Mouse (Mus musculus) heart, embryonic 11.5 days (tissue): ENCODE results near the gene Tfdp1. TPM values are rescaled to one million over a fixed set of nuclear protein-coding genes. Genes with fewer than 3 reads are reported as not detected.

ENCODE experiments used
- ATAC-seq: fragments of 200-750 bp; cut with Nextera tagmentation; replicated peaks from 2 replicates; pipeline ENCODE4 v1.8.0; 2017; ENCODE audit warnings: moderate library complexity; ENCODE audit not compliant: insufficient number of reproducible peaks, low FRiP score, low TSS enrichment
- H3K27ac ChIP-seq: fragments of 300-500 bp; sonication (generic); 2 replicates; pipeline ENCODE4 v1.5.1; 2014; ENCODE audit warnings: mild to moderate bottlenecking, low read depth, low read length
- H3K27me3 ChIP-seq: fragments of 300-500 bp; sonication (generic); 2 replicates; pipeline ENCODE4 v1.6.1; 2014; ENCODE audit warnings: mild to moderate bottlenecking, low read length, mixed read lengths; ENCODE audit not compliant: control insufficient read depth, insufficient read depth
- H3K36me3 ChIP-seq: fragments of 300-500 bp; sonication (generic); 2 replicates; pipeline ENCODE4 v1.6.1; 2014; ENCODE audit warnings: mild to moderate bottlenecking, low read length, moderate library complexity, mixed read lengths; ENCODE audit not compliant: control insufficient read depth, insufficient read depth
- H3K4me1 ChIP-seq: fragments of 300-500 bp; sonication (generic); 2 replicates; pipeline ENCODE4 v1.6.1; 2014; ENCODE audit warnings: low read length; ENCODE audit not compliant: control insufficient read depth, insufficient read depth
- H3K4me2 ChIP-seq: fragments of 300-500 bp; sonication (generic); 2 replicates; pipeline ENCODE4 v1.6.1; 2014; ENCODE audit warnings: mild to moderate bottlenecking, moderate library complexity
- H3K4me3 ChIP-seq: fragments of 300-500 bp; sonication (generic); 2 replicates; pipeline ENCODE4 v1.5.1; 2014; ENCODE audit warnings: low read depth, low read length
- H3K9ac ChIP-seq: fragments of 300-500 bp; sonication (generic); 2 replicates; pipeline ENCODE4 v1.6.1; 2014; ENCODE audit warnings: mild to moderate bottlenecking, low read depth, low read length, moderate library complexity
- H3K9me3 ChIP-seq: fragments of 300-500 bp; sonication (generic); replicated peaks from 2 replicates; pipeline ENCODE4 v1.6.1; 2016; ENCODE audit warnings: low read length; ENCODE audit not compliant: control insufficient read depth
- WGBS: fragments of 180-500 bp; shearing (Covaris S2); extraction: QIAGEN DNeasy Blood & Tissue Kit; methylation state at CpG from one replicate; pipeline ENCODE4 v1.1.7; 2014; ENCODE audit not compliant: insufficient replicate concordance; 5-methylcytosine and 5-hydroxymethylcytosine counted together
- polyA plus RNA-seq: library from polyadenylated mRNA; unstranded; fragments of >200 nt; fragmentation: Nextera tagmentation; extraction: Ambion mirVana; gene quantifications from 2 replicates; pipeline ENCODE4 v1.2.1, GENCODE M21; 2014

Gene Tfdp1
- polyA plus RNA-seq, result 108 and 114 TPM in 2 replicates

DNA sequence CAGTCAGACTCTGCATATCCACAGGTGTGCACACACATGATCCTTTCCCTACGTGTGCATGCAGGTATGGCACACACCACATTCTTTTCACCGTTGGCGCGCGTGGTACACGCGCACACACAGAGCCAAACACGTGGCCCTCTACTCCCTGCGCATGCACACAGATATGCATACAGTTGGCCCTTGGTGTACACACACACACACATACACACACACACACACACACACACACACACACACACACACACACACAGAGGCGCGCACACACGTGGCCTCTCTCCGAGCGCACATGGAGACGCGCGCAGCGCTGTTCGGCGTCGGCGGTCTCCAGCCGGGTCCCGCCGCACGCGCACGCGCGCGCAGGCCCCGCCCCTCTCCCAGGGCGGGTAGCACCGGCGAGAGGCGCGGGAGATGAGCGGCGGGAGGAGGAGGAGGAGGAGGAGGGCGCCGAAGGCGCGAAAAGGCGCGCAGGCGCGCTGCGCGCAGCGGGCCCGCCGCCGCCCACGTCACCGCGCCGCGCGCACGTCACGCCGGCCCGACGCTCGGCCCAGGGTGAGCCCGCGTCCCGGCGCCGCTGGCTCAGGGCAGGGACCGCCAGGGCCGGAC lies at the start of gene Tfdp1:
TSS of gene Tfdp1 (plus strand) at position 497 of the 606 bp plus-strand sequence.
- 2% methylated on average over 62 of the region's 72 CpGs for WGBS
- Histone ChIP-seq H3K27ac (peak within 1 kb of the TSS; percentile 58), H3K9me3 (no peaks in the 10 kb centered on the region), H3K27me3 (no peaks in the 10 kb centered on the region), H3K4me1 (peaks cover 16% of the 10 kb centered on the region), H3K36me3 (peaks cover 9% of the 10 kb centered on the region), H3K4me3 (peak within 1 kb of the TSS; percentile 84), H3K9ac (peak within 1 kb of the TSS; percentile 85), H3K4me2 (peak within 1 kb of the TSS; percentile 83)
- ATAC-seq, result peak; percentile 89

DNA sequence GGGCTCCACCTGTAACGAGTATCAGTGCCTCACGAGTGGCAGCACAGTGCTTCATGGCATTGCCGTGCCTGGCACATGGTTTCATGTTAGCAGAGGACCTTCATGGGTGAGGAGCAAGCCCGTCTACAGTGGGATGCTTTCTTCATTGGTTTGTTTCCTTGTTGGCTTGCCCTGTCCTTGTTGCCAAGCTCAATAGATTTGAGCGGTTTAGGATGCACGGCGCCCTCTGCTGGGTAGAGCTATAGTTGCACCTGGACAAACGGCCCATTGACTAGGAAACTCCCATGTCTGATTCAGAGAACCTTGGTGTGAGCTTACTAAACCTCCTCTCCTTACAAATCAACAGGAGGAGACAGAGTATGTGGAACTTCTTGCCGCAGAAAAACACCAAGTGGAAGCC lies 46.2 kb upstream of the Tfdp1 start:
- Histone ChIP-seq H3K9ac (no peak overlapping the region), H3K36me3 (peaks cover 23% of the 10 kb centered on the region), H3K9me3 (no peaks in the 10 kb centered on the region), H3K4me3 (no peak overlapping the region), H3K27ac (no peak overlapping the region), H3K4me2 (no peak overlapping the region), H3K27me3 (no peaks in the 10 kb centered on the region), H3K4me1 (0 out of 2 replicates have a peak, but pooled peaks cover 4% of the 10 kb centered on the region)
- ATAC-seq, result no peak
- 27% methylated on average over 9 of the region's 9 CpGs for WGBS

DNA sequence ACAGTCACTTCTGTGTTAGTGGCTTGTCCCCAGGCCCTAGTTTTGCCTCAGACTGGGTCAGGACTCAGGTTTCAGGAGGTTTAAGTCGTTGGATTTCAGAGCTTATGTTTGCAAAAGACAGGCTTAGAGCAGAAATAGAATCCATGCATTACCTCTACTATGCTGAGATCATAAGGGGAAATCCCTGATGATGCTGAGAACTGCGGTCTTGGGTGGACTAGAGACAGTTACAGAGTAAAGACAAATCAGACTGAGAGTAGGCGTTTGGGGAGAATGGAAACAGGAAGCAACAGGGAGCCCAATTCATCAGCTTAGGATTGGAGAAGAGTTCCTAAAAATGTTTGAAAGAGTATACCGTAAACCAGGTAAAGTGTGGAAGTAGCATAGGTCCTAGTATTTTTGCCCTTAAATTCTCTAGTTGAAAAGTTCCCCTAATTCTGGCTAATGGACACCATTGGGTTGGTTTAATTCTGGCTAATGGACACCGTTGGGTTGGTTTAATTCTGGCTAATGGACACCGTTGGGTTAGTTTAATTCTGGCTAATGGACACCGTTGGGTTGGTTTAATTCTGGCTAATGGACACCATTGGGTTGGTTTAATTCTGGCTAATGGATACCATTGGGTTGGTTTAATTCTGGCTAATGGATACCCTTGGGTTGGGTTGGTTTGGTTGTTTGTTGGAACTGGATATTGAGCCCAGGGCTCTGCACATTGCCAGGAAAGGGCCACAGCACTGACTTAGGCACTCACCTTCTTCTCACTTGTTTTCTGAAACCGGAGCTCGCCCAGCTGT lies 44.7 kb upstream of the Tfdp1 start:
- Histone ChIP-seq H3K27ac (no peak overlapping the region), H3K9me3 (no peaks in the 10 kb centered on the region), H3K36me3 (peaks cover 26% of the 10 kb centered on the region), H3K4me1 (0 out of 2 replicates have a peak, but pooled peaks cover 3% of the 10 kb centered on the region), H3K4me2 (no peak overlapping the region), H3K4me3 (no peak overlapping the region), H3K9ac (no peak overlapping the region), H3K27me3 (no peaks in the 10 kb centered on the region)
- 90% methylated on average over 9 of the region's 9 CpGs for WGBS
- no peak for ATAC-seq

DNA sequence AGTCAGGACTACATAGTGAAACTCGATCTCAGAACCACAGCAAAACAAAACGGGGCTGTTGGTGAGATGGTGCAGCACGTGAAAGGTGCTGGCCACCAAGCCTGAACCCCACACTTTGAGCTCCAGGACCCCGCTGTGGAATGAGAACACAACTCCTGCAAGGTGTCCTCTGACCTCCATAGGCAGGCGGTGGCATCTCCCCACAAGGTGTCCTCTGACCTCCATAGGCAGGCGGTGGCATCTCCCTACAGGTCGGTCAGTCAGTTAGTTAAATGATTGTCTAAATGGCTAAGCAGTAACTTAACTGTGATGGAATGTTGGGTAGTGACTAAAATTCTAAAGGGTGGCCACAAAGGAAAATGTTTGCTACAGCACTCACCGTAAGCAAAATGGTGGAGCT lies 39.0 kb upstream of the Tfdp1 start:
- Histone ChIP-seq H3K27ac (no peak overlapping the region), H3K4me1 (no peaks in the 10 kb centered on the region), H3K36me3 (peaks cover 37% of the 10 kb centered on the region), H3K4me3 (no peak overlapping the region), H3K27me3 (no peaks in the 10 kb centered on the region), H3K4me2 (no peak overlapping the region), H3K9me3 (no peaks in the 10 kb centered on the region; the same call in 1 of the 2 replicates), H3K9ac (no peak overlapping the region)
- no peak for ATAC-seq
- WGBS, result 94% methylated on average over 8 of the region's 8 CpGs

DNA sequence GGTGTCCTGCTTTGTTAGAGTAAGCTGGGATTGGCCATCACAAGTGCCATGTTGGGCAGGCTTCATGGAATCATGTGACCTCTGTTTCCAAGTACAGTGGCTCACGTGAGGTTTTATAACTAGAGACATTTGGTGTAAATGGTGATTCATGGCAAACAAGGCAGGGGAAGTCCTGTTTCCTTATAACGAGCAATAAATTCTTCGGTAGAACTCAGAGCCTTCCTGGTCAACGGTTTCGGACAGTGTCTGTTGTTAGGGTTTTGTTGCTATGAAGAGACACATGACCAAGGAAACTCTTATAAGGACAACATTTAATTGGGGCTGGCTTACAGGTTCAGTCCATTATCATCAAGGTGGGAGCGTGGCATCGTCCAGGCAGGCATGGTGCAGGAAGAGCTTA lies 37.5 kb upstream of the Tfdp1 start:
- H3K4me2 ChIP-seq, result no peak overlapping the region
- 92% methylated on average over 7 of the region's 7 CpGs for WGBS
- H3K9ac ChIP-seq, result no peak overlapping the region
- H3K4me1 ChIP-seq, result no peaks in the 10 kb centered on the region
- H3K4me3 ChIP-seq, result no peak overlapping the region
- no peaks in the 10 kb centered on the region for H3K27me3 ChIP-seq
- H3K27ac ChIP-seq, result no peak overlapping the region
- peaks cover 30% of the 10 kb centered on the region for H3K36me3 ChIP-seq
- peaks cover 3% of the 10 kb centered on the region; the same call in 1 of the 2 replicates for H3K9me3 ChIP-seq
- no peak for ATAC-seq

DNA sequence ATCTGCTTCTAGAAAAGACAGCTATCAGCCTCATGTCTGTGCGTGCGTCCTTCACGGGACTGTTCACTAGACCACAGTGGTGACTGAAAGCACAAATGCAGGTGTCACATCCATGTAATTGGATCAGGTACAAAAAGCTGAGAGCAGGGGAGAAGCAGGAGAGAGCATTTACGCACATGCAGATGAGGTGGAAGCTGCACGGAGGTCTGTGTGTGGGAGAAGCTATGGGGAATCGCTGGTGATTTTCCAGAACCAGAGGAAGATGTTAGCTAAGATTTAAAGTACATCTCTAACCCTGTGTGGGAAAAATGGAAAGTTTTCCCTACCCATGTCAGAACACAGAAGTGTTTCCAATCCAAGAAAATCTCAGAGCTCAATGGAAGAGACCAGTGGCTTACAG lies 33.1 kb upstream of the Tfdp1 start:
- WGBS, result 89% methylated on average over 6 of the region's 6 CpGs
- no peak overlapping the region for H3K9ac ChIP-seq
- no peaks in the 10 kb centered on the region for H3K4me1 ChIP-seq
- no peak overlapping the region for H3K4me3 ChIP-seq
- peaks cover 3% of the 10 kb centered on the region; the same call in 1 of the 2 replicates for H3K9me3 ChIP-seq
- H3K27ac ChIP-seq, result no peak overlapping the region
- H3K4me2 ChIP-seq, result no peak overlapping the region
- no peaks in the 10 kb centered on the region for H3K27me3 ChIP-seq
- no peak for ATAC-seq
- peaks cover 19% of the 10 kb centered on the region for H3K36me3 ChIP-seq

DNA sequence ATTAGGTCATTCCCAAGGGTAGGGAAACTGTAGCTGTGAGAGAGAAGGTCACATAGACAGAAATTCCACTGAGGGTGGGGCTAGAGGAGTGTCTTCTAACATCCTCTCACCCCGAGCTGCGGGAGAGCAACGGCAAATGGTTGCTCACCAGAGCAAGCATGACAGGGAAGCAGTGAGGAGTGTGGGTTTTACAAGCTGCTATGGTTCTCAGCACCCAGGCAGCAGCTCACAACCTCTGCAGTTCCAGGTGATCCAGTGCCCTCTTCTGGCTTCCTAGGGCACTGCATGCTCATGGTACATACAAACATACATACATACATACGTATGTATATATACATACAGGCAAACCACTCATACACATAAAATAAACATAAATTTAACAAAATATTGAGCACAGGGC lies 32.7 kb upstream of the Tfdp1 start:
- Histone ChIP-seq H3K27ac (no peak overlapping the region), H3K4me2 (no peak overlapping the region), H3K9ac (no peak overlapping the region), H3K27me3 (no peaks in the 10 kb centered on the region), H3K9me3 (peaks cover 3% of the 10 kb centered on the region; the same call in 1 of the 2 replicates), H3K4me1 (no peaks in the 10 kb centered on the region), H3K36me3 (peaks cover 15% of the 10 kb centered on the region), H3K4me3 (no peak overlapping the region)
- 90% methylated on average over 4 of the region's 4 CpGs for WGBS
- no peak for ATAC-seq

DNA sequence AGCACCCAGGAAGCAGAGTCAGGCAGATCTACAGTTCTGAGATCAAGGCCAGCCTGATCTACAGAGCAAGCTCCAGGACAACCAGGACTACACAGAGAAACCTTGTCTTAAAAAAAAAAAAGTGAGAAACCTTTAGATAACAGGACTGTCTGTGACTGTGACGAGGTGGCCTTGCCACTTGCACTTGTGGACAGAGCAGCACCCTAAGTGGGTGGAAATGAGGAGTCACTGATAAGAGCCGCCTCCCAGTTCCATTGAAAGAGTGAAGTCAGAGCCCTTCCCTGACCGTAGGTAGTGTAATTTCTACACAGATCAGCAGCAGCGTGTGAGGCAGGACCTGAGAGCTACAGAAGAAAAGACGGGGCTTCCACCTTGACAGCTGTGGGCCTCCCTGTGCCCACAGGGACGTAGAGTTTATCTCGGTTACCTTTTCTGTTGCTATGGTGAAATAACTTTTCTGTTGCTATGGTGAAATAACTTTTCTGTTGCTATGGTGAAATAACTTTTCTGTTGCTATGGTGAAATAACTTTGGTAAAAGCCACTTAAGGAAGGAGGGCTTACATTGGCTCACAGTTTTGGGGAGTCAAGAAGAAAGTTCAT lies 32.1 kb upstream of the Tfdp1 start:
- Histone ChIP-seq H3K4me3 (no peak overlapping the region), H3K4me1 (no peaks in the 10 kb centered on the region), H3K36me3 (peaks cover 14% of the 10 kb centered on the region), H3K4me2 (no peak overlapping the region), H3K27ac (no peak overlapping the region), H3K27me3 (no peaks in the 10 kb centered on the region), H3K9ac (no peak overlapping the region), H3K9me3 (peaks cover 3% of the 10 kb centered on the region; the same call in 1 of the 2 replicates)
- 62% methylated on average over 7 of the region's 7 CpGs for WGBS
- no peak for ATAC-seq
